Mouse (Mus musculus): ENCODE measurements at regions not wholly inside any gene's neighbourhood (a gene's known extent, or its start where the extent isn't known, plus 50 kb on each side); places are given as distances from the start of the nearest gene placed in this dataset.
A peak's percentile ranks its signal among the peaks of the same experiment; 100 is the strongest.

DNA sequence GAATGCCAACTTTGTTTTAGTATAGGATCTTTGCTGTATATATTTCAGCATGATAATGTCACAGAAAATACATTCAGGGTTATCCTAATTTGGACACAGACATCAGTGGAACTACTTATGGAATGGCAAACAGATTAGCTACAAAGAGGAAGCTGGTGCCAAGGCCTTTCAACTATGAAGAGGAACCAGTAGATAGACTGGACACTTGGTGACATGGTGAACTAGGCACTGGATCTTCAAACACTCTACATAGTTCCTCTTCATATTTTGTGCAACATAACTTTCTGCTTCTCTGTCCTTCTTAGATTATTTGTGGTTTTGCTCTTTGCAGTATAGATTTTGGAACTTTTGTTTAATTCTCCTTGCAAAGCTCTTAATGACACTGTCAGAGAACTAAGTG, 85.4 kb upstream of the Lyplal1 start:
- no peak overlapping the region for H3K27ac ChIP-seq
- H3K4me2 ChIP-seq (replicated peaks), result no peak overlapping the region
- H3K9me3 ChIP-seq (ENCODE audit: control insufficient read depth, low read length), result no peaks in the 10 kb centered on the region
- H3K4me1 ChIP-seq (replicated peaks; ENCODE audit: control insufficient read depth, insufficient read depth, low read length), result no peaks in the 10 kb centered on the region
- DNase-seq (ENCODE audit: low spot score) (no peak), ATAC-seq (ENCODE audit: low FRiP score) (no peak)
- H3K4me3 ChIP-seq (replicated peaks; ENCODE audit: low read length), result no peak overlapping the region
- H3K9ac ChIP-seq, result no peak overlapping the region
- H3K27me3 ChIP-seq (ENCODE audit: control insufficient read depth, insufficient read depth, low read length), result no peaks in the 10 kb centered on the region
- no peaks in the 10 kb centered on the region for H3K36me3 ChIP-seq (replicated peaks; ENCODE audit: control insufficient read depth, insufficient read depth)

DNA sequence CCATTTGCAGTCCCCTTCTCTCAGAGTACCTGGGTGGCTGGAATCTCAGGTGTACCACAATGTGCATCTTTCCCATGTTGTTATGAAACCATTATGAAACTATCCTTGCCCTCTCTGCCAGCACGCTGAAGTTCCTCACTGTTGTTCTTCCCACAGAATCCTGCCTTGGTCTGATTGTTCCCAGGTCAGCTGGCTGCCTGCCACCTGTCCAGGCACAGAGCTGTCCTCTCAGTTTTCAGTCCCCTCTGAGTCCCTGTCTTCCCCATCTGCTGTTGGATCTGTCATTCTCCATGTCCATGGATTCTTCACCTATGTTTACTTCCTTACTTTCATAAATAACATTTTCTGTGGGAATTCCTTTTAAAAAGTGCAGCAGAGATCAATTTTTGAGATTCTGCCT, 81.3 kb upstream of the Lyplal1 start:
- Histone ChIP-seq H3K4me3 (replicated peaks; ENCODE audit: low read length) (no peak overlapping the region), H3K27ac (no peak overlapping the region), H3K4me2 (replicated peaks) (no peak overlapping the region), H3K9ac (no peak overlapping the region), H3K36me3 (replicated peaks; ENCODE audit: control insufficient read depth, insufficient read depth) (no peaks in the 10 kb centered on the region), H3K9me3 (ENCODE audit: control insufficient read depth, low read length) (no peaks in the 10 kb centered on the region), H3K4me1 (replicated peaks; ENCODE audit: control insufficient read depth, insufficient read depth, low read length) (no peaks in the 10 kb centered on the region), H3K27me3 (ENCODE audit: control insufficient read depth, insufficient read depth, low read length) (no peaks in the 10 kb centered on the region)
- WGBS, result 84% methylated on average over 1 of the region's 1 CpGs
- DNase-seq (ENCODE audit: low spot score) (no peak), ATAC-seq (ENCODE audit: low FRiP score) (no peak)

DNA sequence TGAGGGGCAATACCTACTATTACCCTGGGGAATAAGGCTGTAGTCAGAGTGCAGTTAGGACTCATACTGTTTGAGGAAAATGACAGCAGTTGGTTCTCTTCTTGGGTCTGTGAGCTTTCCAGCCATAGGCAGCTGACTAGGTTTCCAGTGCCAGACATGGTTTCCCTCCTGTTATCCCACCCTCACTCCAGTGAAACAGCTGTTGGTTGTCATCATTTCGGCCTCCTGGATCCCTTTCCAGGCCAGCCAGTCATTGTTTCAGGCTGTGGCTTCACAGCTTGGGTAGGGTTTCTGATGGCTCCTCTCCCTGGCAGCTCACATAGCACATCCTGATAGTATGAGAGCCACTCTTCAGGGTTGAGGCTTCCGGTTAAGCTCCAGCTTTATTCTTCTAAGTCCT, 79.9 kb upstream of the Lyplal1 start:
- no peaks in the 10 kb centered on the region for H3K4me1 ChIP-seq (replicated peaks; ENCODE audit: control insufficient read depth, insufficient read depth, low read length)
- H3K9ac ChIP-seq, result no peak overlapping the region
- H3K4me3 ChIP-seq (replicated peaks; ENCODE audit: low read length), result no peak overlapping the region
- DNase-seq (ENCODE audit: low spot score), result no peak
- no peaks in the 10 kb centered on the region for H3K36me3 ChIP-seq (replicated peaks; ENCODE audit: control insufficient read depth, insufficient read depth)
- 73% methylated on average over 2 of the region's 2 CpGs for WGBS
- no peak overlapping the region for H3K27ac ChIP-seq
- no peak overlapping the region for H3K4me2 ChIP-seq (replicated peaks)
- no peaks in the 10 kb centered on the region for H3K27me3 ChIP-seq (ENCODE audit: control insufficient read depth, insufficient read depth, low read length)
- ATAC-seq (ENCODE audit: low FRiP score), result no peak
- no peaks in the 10 kb centered on the region for H3K9me3 ChIP-seq (ENCODE audit: control insufficient read depth, low read length)

DNA sequence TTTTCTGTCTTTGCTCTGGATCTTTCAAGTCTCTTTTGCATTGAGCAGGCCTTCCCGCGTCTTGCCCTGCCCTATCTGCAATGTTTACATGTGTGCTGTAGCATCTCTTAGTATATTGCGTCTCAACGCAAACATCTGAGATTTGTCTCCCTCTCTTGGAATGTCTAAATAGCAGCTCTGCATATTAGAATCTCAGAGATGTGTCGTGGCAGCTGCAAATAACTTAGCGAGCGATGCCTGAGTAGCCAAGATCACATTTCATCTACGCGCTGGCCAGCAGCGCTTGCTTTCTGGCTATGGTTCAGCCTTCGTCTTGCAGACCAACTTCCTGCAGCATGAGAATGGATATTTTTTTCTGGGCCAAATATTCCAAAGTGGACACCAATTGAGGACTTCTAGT, 72.3 kb upstream of the Lyplal1 start:
- WGBS, result 82% methylated on average over 11 of the region's 11 CpGs
- H3K27me3 ChIP-seq (ENCODE audit: control insufficient read depth, insufficient read depth, low read length), result no peaks in the 10 kb centered on the region
- no peaks in the 10 kb centered on the region for H3K9me3 ChIP-seq (ENCODE audit: control insufficient read depth, low read length)
- no peak overlapping the region for H3K4me2 ChIP-seq (replicated peaks)
- no peak overlapping the region for H3K27ac ChIP-seq
- ATAC-seq (ENCODE audit: low FRiP score) (no peak), DNase-seq (ENCODE audit: low spot score) (no peak)
- no peak overlapping the region for H3K4me3 ChIP-seq (replicated peaks; ENCODE audit: low read length)
- H3K36me3 ChIP-seq (replicated peaks; ENCODE audit: control insufficient read depth, insufficient read depth), result no peaks in the 10 kb centered on the region
- 0 out of 2 replicates have a peak, but pooled peaks cover 3% of the 10 kb centered on the region for H3K4me1 ChIP-seq (replicated peaks; ENCODE audit: control insufficient read depth, insufficient read depth, low read length)
- H3K9ac ChIP-seq, result no peak overlapping the region

DNA sequence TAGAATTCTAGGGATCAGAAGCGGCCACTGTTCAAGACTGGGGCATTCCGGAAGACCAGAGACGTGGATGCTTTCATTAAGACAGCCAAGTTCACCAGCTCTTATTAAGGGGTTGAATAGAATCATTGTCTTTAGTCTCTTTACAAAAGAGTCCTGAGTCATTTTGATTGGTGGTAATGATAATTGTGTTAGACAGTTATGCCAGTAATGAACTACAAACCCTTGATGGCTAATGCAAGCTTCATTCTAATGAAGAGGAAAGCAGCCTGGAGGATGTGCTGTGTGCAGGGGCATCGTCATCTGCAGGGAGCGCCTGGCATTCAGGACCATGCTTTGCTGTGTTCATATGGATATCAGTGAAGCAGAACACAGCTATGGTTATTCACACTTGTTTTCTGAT, 70.3 kb upstream of the Lyplal1 start:
- Histone ChIP-seq H3K4me2 (replicated peaks) (no peak overlapping the region), H3K27me3 (ENCODE audit: control insufficient read depth, insufficient read depth, low read length) (no peaks in the 10 kb centered on the region), H3K4me1 (replicated peaks; ENCODE audit: control insufficient read depth, insufficient read depth, low read length) (peaks cover 14% of the 10 kb centered on the region), H3K9me3 (ENCODE audit: control insufficient read depth, low read length) (no peaks in the 10 kb centered on the region), H3K27ac (no peak overlapping the region), H3K4me3 (replicated peaks; ENCODE audit: low read length) (no peak overlapping the region), H3K9ac (0 out of 2 replicates have a peak overlapping the region, but pooled peaks have one; percentile 1), H3K36me3 (replicated peaks; ENCODE audit: control insufficient read depth, insufficient read depth) (no peaks in the 10 kb centered on the region)
- WGBS, result 63% methylated on average over 5 of the region's 5 CpGs
- no peak for DNase-seq (ENCODE audit: low spot score)
- ATAC-seq (ENCODE audit: low FRiP score), result no peak

DNA sequence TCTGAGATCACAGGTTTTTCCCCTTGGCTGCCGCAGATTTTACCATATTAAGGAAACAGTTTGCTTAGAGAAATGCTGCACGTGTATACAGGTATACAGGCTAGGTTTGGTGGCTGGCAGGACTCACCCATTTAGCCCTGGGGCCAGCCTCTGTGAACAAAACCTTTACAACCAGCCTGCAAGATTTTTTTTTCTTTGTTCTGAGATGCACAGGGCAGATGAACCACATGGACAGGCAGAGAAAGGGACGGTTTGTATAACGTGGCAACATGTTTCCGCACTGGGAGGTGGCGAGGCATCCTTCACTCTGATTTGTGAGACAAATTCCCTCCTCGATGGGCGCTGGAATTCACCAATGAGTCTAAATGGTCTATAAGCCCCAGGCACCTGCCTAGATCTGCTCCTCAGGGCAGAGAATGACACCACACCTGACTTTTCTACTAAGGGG, 66.1 kb upstream of the Lyplal1 start:
- DNase-seq (ENCODE audit: low spot score), result no peak

DNA sequence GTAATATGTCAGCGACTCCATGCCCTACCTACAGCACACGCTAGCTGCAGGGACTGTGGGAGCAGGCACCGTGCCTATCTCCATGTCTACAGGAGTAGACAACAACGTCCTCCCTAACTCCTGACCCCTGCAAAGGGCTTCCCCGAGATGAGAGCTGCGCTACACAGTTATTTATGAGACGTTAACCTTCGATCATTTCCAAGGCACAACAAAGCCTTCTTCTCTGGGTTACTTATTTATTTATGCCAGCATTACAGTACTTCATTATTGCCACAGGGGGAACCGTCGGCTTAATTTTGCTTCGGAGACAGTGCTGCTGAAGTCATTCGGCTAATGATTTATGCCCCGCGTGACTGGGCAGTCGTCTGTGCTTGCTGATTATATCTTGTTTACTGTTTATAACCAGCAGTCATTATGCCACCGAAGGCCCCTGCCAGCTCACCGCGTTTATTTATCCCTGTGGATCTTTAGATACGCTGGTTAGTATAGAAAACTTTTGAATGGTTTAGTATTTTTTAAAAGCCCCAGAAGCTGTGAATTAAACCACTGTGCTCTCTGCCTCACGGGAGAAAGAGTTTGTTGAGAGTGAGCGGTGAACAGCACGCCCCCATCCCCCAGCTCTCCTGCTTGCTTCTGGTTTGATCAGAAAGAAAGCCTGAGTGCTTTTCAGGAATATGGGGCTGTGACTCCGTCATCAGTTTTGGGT, 65.5 kb upstream of the Lyplal1 start:
- Histone ChIP-seq H3K27ac (peak overlapping the region; percentile 34), H3K4me3 (replicated peaks; ENCODE audit: low read length) (peak overlapping the region; percentile 5; the same call in 1 of the 2 replicates)
- peak; percentile 83 for ATAC-seq (ENCODE audit: low FRiP score)

More for the DNA sequence above, 66.1 kb upstream of the Lyplal1 start:
- WGBS, result 65% methylated on average over 8 of the region's 8 CpGs
- Histone ChIP-seq H3K9me3 (ENCODE audit: control insufficient read depth, low read length) (no peaks in the 10 kb centered on the region), H3K9ac (peak overlapping the region; percentile 47; the same call in 1 of the 2 replicates), H3K36me3 (replicated peaks; ENCODE audit: control insufficient read depth, insufficient read depth) (no peaks in the 10 kb centered on the region), H3K4me3 (replicated peaks; ENCODE audit: low read length) (no peak overlapping the region), H3K27ac (0 out of 2 replicates have a peak overlapping the region, but pooled peaks have one; percentile 34), H3K27me3 (ENCODE audit: control insufficient read depth, insufficient read depth, low read length) (no peaks in the 10 kb centered on the region), H3K4me1 (replicated peaks; ENCODE audit: control insufficient read depth, insufficient read depth, low read length) (peaks cover 15% of the 10 kb centered on the region), H3K4me2 (replicated peaks) (peak overlapping the region; percentile 45)
- ATAC-seq (ENCODE audit: low FRiP score), result peak; percentile 11; the same call in 1 of the 2 replicates

DNA sequence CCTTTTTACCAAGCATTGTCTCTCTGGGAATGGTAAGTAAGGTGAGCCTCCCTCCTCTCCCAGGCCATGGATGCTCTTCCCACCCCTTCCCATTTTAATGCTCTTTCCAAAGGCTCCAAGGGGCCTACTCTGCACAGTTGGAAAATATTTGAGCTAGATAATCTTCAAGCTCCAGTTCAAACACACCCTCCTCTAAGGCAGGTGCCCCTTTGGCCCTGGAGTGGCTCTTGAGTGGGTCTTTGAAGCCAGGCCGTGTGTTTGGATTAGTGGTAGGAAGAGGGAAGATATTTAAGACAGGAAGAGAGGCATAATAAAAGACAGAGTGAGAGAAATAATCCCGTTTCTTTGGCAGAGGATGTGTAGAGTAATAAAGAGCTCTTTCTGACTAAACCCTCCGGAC, 59.9 kb upstream of the Lyplal1 start:
- H3K4me2 ChIP-seq (replicated peaks), result no peak overlapping the region
- no peaks in the 10 kb centered on the region for H3K4me1 ChIP-seq (replicated peaks; ENCODE audit: control insufficient read depth, insufficient read depth, low read length)
- no peak overlapping the region for H3K27ac ChIP-seq
- H3K9ac ChIP-seq, result no peak overlapping the region
- no peaks in the 10 kb centered on the region for H3K9me3 ChIP-seq (ENCODE audit: control insufficient read depth, low read length)
- no peak overlapping the region for H3K4me3 ChIP-seq (replicated peaks; ENCODE audit: low read length)
- DNase-seq (ENCODE audit: low spot score), result no peak
- H3K27me3 ChIP-seq (ENCODE audit: control insufficient read depth, insufficient read depth, low read length), result no peaks in the 10 kb centered on the region
- 84% methylated on average over 3 of the region's 3 CpGs for WGBS
- no peak for ATAC-seq (ENCODE audit: low FRiP score)
- no peaks in the 10 kb centered on the region for H3K36me3 ChIP-seq (replicated peaks; ENCODE audit: control insufficient read depth, insufficient read depth)

More for the DNA sequence above, 65.5 kb upstream of the Lyplal1 start:
- H3K4me2 ChIP-seq (replicated peaks), result peak overlapping the region; percentile 45
- H3K36me3 ChIP-seq (replicated peaks; ENCODE audit: control insufficient read depth, insufficient read depth), result no peaks in the 10 kb centered on the region
- peaks cover 15% of the 10 kb centered on the region for H3K4me1 ChIP-seq (replicated peaks; ENCODE audit: control insufficient read depth, insufficient read depth, low read length)
- H3K9ac ChIP-seq, result peak overlapping the region; percentile 47
- no peaks in the 10 kb centered on the region for H3K27me3 ChIP-seq (ENCODE audit: control insufficient read depth, insufficient read depth, low read length)
- peak; percentile 78 for DNase-seq (ENCODE audit: low spot score)
- no peaks in the 10 kb centered on the region for H3K9me3 ChIP-seq (ENCODE audit: control insufficient read depth, low read length)
- WGBS, result 21% methylated on average over 23 of the region's 23 CpGs

DNA sequence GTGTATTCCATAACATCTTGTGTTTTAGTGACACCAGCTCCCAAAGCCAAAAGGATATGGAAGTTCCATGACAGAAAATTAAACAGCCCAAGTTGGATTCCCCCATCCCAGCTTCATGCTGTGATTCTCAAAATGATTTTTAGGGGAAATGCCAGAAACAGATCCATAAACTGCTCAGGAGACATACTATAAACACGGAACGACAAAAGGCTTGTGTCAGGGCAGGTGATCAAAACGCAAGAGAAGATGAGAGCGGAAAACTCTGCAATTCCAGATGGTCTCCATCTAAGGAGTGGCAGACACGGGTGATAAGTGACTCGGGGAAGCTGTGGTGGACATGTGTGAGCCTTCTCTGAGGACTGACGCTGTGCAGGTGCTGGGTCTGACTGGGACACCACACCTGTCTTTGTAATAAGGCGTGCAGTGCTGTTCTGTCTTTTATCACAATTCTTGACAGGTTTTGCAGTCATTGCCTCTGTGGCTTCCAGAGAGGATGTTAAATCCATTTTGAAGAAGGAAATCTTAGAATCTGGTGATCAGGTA, 56.4 kb upstream of the Lyplal1 start:
- Histone ChIP-seq H3K27ac (no peak overlapping the region), H3K36me3 (replicated peaks; ENCODE audit: control insufficient read depth, insufficient read depth) (no peaks in the 10 kb centered on the region), H3K27me3 (ENCODE audit: control insufficient read depth, insufficient read depth, low read length) (no peaks in the 10 kb centered on the region), H3K4me3 (replicated peaks; ENCODE audit: low read length) (no peak overlapping the region), H3K4me2 (replicated peaks) (no peak overlapping the region), H3K4me1 (replicated peaks; ENCODE audit: control insufficient read depth, insufficient read depth, low read length) (no peaks in the 10 kb centered on the region), H3K9me3 (ENCODE audit: control insufficient read depth, low read length) (no peaks in the 10 kb centered on the region), H3K9ac (no peak overlapping the region)
- no peak for ATAC-seq (ENCODE audit: low FRiP score)
- no peak for DNase-seq (ENCODE audit: low spot score)
- WGBS, result 89% methylated on average over 8 of the region's 8 CpGs
